Mouse (Mus musculus) monocyte, adult 5-6 weeks (primary cell): ENCODE results near the gene Epha7. TPM values are rescaled to one million over a fixed set of nuclear protein-coding genes. Genes with fewer than 3 reads are reported as not detected.

Experiments used
- ATAC-seq: fragments of 153-309, 156-312 bp; replicated peaks from 2 replicates; pipeline ENCODE4 v1.8.0; 2017; ENCODE audit warnings: mild to moderate bottlenecking; ENCODE audit not compliant: low TSS enrichment, insufficient number of reproducible peaks, severe bottlenecking, poor library complexity, low FRiP score
- total RNA-seq: library from RNA; stranded (forward); fragments of 200-1000, 200-491, 200-594 nt; gene quantifications from 3 replicates; pipeline ENCODE4 v1.2.3, GENCODE M21; 2017

Epha7 gene
- 0.19 to 1.2 TPM (median 0.29 TPM) in 3 replicates for total RNA-seq

DNA sequence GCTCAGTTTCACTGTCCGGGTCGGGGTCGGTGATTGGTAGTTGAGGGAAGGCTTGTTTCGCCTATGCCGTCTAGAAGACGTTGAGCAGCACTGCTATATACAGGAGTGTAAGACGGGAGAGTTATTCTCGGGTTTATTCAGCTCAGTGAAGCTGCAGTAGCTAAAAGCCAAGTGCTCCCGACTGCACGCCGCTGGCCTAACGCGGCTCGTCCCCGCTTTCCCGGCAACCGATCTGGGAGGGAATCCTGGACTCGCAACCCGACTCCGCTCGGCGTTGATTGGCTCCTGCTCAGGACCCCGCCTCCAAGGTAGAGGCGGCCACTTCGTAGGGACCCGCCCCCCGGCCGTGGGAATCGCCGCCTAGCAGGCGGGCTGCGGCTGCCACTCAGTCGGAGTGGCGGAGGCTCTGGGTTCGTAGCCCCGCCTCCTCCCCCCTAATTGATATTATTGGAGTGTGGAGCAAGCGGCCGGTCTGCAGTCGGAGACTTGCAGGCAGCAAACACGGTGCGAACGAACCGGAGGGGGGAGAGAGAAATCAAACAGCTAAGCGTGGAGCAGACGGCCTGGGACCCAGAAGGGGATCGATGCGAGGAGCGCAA, at the start of gene Epha7:
Gene Epha7 (plus strand): TSS at position 441 of the 599 bp plus-strand sequence.
- peak; percentile 85 for ATAC-seq

DNA sequence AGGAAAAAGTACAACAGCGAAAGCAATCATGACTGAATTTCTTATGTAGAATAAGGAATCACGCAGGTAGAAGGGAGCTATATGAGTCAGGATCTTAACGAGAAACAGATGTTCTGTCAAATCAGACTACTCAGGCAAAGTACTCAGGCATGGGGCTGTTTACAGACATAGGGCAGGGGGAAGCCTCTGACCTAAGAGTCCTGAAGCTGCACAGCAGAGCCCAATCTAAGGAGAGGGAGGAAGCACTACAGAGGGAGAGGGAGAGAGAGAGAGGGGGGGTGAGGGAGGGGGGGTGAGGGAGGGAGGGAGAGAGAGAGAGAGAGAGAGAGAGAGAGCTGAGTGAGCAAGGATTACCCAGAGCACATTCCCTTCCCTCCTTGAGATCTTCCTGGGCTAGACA, 29.0 kb upstream of the Epha7 start:
- no peak for ATAC-seq

DNA sequence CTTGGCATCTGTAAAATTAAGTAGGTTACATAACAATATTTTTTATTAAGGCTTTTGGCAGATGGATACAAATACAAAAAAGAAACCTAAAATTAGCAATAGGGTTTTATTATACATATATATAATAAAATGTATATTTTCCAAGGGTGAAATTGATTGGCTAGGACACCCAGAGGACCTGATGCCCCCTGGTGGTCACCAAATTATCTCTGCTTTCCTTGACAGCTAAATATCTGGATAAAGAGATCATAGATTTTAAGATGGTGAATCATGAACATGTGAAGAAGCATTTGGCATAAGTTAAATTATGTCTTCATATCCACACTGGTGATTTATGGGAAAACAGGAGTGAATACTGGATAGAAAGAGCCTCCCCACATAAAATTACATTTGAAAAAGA, 4.1 kb upstream of the Epha7 start:
- no peak for ATAC-seq

DNA sequence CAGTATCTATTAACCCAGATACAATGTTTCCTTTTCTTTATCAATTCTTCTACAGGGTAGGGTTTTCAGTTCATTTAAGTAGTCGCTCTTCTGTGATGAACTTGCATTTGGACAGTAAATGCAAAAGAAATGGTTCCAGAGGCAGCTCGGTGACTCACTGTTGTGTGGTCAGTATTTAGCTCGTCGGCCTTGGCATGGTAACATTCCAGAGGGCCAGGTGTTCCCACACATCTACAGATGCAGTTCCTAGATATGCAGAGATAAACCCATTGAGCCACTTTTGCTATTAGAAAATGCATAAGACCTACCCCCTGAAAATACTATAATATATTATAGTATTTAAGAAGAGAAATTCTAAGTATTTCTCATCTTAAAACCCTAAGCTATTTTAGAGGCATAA, 3.2 kb upstream of the Epha7 start:
- no peak for ATAC-seq

DNA sequence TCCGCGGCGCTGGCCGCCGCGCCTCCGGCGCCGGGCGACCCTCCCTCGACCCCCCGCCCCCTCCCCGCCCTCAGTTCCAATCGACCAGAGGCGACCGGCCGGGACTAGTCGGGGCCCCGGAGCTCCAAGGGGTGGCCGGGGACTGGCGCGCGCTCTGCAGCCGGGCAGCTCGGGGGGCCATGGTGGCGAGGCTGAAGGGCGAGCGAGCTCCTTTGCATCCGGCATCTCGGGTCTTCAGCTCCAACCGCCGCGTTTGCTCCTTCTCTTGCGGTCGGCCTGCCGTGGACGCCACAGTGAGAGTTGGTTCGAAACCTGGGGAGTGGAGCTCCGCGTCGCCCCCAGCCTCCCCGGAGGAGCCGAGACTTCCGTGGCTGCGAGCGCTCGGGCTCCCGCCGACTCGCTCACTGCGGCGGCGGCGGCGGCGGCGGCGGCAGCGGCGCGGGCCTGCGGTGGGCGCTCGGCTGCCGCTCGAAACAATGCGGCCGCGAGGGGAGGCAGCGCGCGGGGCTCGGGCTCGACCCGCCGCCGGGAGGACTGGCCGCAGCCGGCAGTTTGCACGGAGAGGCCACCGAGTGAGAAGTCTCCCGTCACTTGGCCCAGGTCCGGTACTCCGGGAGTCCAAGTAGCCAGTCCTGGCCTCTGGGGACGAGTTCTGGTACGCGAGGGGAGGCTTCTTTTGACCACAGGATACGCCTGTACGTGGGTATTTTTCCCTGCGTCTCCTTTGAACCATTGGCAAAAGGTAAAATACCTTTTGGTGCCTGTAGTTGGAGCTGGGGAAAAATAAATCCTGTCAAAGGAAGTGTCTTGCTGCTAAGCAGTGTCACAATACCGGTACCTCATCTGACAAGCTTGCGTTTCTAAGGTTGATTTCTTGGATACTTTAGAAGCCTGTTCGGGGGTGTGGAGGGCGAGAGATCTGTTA, 882 bp downstream of the Epha7 start:
- ATAC-seq, result no peak

DNA sequence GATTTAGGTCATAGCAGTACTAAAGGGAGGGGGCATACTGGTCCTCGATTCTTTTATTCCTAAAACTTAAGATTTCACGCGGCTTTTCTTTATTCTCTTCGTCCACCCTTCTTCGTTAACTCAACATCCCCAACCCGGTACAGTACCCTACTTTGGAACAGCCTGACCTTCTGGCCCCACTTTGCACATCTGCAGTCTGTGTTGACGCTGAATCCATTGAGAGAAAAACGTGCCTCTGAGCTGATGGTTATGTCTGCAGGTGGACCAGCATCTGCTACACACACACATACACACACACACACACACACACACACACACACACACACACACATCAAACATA, 1.5 kb downstream of the Epha7 start:
- ATAC-seq, result no peak

DNA sequence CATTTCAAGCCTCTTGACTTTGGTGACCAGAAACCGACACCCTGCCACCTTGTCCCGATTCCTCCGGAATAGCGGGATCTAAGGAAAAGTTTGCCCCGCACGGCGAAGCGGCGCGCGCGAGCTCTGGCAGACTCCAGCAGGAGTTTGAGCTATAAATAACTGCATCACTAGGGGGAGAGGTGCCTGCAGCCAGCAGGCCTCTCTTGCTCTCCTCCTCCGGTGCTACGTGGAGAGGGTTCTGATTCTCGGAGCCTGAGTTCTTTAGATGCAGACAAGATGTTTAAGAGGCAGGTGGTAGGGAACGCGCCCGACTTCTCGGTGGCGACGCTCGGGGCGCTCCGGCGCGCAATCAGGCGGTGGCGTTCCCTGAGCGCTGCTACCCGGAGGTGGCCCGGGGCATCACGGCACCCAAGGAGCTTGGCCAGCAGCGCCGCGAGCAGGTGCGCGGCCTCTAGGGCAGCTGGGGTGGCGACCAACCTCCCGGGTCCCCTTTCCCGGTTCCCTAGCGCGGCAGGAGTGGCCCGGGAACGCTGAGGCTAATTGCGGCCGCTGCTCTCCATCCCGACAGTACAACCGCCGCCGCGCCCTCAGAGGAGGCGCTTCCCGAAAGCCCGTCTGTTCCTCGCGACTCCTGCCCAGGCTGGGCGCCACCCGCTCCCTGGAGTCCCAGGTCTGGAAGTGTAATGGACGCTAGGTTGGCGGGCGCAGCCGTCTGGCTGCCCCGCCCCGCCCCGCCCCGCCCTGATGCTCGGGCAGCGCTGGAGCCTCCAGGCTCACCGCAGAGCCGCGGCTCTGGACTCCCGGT, 2.1 kb downstream of the Epha7 start:
- ATAC-seq, result no peak

DNA sequence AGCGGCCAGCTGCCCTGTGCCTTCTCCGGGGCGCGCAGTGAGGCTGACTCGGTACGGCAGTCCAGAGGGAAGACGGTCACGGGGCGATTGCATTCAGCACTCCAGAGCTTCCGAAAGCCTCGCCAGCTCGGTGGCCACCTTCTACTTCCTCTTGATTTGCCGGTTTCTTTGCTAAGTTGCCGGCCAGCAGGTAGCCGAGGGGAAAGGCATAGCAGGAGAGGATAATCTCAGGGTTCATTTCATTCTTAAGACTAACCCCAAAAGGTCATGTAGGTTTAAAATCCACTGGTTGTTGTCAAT, 2.6 kb downstream of the Epha7 start:
- no peak for ATAC-seq

DNA sequence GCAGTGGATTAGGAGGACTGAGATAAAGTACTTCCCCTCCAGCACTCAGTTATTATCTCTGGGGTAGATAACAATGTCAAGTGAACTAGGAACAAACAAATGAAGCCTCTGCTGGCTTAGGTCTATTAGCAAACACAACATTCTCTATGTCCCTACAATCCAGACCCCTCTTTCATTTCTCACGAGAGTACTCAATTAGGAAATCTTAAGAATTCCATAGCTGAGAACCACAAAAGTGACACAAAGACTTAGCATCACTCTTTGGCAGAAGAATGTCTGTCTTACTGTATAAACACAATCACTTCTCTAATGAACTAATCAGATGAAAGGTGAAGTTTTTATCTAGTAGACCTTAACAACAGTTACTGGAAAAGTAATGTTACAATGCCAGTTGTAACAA, 10.7 kb downstream of the Epha7 start:
- no peak for ATAC-seq

DNA sequence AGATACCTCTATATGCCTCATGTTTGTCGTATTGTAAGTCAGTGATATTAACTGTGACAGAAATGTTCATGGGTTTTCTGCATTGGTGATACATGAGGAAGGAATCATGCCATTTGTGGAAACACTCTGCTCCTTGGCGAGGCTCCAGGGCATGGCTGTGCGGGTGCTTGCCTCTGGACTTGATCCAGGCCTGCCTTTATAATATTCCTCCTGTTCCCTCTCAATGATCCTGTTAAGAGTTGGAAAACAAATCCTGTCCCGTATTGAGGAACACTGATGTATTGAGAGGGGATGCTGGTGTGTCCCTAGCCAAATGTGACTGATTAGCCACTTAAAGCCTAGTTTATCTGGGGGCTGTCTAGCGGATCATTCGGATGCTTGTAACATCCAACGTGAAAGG, 11.7 kb downstream of the Epha7 start:
- no peak for ATAC-seq

DNA sequence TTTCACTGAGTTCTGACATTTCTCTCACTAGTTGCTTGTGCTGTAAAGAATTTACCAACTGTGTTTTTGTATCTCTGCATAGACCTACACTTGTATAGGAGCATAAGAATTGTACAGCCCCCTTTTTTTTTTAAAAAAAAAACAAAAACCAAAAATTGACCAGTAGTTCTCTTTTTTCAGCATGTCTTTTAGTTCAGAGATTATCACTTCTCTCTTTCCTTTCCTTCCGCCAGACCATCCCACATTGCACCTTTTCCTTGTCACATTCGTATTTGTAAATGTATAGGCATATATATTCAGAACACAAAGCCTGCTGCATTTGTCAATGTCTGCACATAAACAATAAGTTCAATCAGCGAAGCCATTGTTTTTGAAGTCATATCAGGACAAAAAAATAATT, 24.7 kb downstream of the Epha7 start:
- ATAC-seq, result no peak

DNA sequence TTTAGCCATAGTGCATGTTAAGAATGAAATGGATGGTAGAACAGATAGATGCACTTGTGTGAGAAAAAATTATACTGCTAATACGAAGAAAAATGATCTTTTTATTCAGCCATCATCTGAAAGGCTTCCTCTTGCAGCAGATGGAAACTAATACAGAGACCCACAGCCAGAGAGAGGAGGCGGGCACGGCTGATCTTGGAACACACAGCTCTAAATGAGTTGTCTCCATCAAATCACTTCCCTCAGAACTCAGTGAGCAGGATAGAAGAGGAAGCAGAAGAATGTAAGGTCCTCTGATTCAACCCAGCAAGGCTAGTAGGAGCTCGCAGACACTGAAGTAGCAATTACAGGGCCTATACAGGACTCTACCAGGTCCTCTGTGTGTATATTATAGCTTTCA, 33.4 kb downstream of the Epha7 start:
- ATAC-seq, result no peak

DNA sequence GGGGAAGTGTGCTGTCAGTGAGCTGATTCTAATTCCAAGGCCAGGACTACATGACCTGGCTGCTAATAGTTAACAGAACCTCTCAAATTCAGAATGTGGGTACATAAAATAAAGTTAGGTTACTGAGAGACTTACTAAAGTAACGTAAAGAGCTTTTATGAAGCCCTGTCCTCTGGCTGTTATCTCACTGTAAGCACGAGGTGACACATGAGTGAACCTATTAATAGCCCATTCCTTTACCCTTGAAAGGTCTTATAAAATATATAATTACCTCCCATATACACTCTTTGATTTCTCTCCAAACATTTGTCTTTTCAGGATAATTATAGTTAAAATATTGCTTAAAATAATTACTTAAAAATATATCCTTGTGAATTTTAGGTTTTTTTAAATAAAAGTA, 37.5 kb downstream of the Epha7 start:
- no peak for ATAC-seq

DNA sequence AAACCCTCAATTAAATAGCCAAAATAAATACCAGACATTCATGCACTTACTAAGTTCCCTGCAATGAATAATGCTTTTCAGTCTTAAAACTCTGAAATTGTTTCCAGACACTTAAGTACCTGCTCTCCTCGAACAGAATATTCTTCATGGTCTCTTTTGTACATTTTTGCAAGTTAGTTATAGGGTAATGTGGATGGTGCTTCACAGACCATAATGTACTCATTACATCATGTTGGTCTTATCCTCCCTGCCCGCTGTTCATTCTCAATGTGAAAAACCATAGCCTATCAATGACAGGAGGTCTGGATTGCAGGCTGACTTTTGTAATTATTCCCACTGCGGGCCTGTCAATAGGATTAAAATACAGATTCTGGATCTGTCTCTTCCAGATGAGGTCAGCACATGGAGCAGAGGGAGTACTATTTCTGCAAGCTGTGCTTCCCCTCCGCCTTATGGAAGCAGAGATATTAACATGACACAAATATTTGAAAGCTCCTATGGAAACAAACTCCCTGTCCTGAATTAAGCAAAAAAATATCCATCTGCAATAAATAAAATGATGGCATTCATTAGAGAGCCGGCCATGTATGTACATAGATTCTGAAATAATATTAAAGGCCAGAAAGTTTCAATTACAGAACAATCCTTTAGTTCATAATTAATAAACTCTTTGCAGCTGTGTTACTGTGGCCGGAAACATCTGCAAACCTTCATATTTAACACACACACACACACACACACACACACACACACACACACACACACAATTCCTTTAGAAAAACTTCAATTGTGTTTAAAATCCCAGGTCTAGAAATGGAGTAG, 50.1 kb downstream of the Epha7 start:
- ATAC-seq, result no peak

DNA sequence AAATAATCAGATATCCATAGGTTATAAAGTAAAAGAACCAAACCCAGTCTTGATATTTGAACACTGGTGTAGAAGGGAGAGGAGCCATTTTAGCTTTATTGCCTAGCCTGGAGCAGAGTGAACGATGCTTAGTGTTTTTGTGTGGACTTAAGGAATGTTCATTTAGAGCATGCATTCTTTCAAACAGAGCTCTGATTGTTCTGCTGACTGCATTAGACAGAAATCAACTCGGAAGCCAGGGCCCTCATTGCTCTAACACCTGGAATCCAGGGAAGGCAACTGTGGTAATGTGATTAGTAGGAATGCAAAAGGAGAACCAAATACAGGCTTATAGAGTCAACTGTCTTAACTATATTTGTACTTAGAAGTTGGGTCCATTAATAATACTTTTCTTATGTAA, 53.5 kb downstream of the Epha7 start:
- ATAC-seq, result no peak

DNA sequence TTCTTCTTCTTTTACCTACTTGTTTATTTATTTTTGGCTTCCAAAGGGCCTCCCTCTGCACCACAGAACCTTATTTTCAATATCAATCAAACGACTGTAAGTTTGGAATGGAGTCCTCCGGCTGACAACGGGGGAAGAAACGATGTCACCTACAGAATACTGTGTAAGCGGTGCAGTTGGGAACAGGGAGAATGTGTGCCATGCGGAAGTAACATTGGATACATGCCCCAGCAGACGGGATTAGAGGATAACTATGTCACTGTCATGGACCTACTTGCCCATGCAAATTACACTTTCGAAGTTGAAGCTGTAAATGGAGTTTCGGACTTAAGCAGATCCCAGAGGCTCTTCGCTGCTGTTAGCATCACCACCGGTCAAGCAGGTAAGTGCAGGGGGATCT, 58.7 kb downstream of the Epha7 start:
- no peak for ATAC-seq

DNA sequence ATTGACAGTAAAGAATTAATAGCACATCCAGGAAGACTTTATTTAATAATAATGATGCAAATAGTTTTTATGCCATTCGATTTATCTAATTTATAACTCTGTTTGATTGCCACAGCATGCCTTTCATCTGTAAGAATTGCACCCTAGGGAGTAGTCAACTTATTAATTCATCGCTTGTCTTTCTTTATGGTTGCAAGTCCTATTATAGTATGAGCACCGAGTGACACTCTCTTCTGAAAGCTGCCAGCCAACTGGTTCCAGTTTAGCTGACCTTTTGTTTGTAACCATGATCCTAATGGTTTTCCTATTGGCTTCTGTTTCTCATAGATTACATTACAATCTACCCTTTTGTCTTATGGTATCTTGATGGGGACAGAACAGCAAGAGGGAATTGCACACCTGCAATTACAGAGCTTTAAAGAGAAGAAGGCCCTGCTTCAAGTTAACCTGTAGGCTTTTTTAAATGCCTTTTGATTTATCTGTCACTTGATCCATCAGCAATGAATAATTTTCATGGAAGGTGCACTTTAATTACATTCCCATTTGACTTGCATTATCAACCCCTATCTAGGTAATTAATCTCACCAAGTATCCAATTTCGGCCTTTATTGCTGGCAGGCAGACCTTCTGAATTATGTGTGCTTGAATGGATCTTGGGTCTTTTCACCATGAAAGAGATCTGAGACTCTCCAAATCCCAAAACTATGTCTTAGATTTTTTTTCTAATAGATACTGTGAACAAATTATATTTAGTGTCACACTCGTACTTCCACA, 68.5 kb downstream of the Epha7 start:
- ATAC-seq, result no peak

DNA sequence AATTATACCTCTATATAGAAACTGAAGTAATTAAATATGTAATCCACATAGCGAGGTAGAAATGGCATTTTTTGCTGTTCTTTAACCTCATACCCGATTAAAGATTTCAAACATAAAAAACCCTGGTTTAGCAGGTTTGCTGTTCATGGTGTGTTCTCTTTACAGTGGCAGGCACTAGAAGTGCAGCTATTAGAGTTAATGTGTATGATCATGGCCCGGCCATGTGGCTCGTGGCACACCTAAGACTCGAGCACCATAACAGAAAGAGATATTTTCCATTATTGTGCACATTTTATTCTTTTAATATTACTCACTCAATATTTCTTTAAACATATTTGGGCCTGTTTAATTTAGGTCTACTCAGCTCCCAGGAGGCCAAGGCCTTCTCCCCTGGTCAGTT, 76.7 kb downstream of the Epha7 start:
- no peak for ATAC-seq
